Mouse (Mus musculus): Measurements from ENCODE around the gene Heph.

- no peak for TF ChIP-seq POLR2A (IDR thresholded peaks at IDR 0.05; ENCODE audit: borderline replicate concordance, low read depth, low read length)
- no peak for TF ChIP-seq CTCF (IDR thresholded peaks at IDR 0.05; ENCODE audit: low read depth, low read length)
These were observed 46.4 kb downstream of the Heph start for GRCm38 (mm10) chrX:96501580-96501979.
